Mouse (Mus musculus) cortical plate, adult 2 months (tissue): ENCODE measurements at regions not wholly inside any gene's neighbourhood (a gene's known extent, or its start where the extent isn't known, plus 50 kb on each side); places are given as distances from the start of the nearest gene placed in this dataset.

ENCODE experiments used
- H3K27ac ChIP-seq: fragments of 200-500 bp; 2 replicates; pipeline ENCODE4 v1.5.1; 2012; ENCODE audit warnings: low read length, control low read depth, inconsistent platforms; ENCODE audit not compliant: insufficient read depth
- H3K4me1 ChIP-seq: fragments of 200-500 bp; 2 replicates; pipeline ENCODE4 v1.6.1; 2011; ENCODE audit warnings: low read length; ENCODE audit not compliant: control insufficient read depth, insufficient read depth
- H3K4me3 ChIP-seq: fragments of 200-500 bp; 2 replicates; pipeline ENCODE4 v1.5.1; 2011; ENCODE audit warnings: mild to moderate bottlenecking, low read length, control low read depth; ENCODE audit not compliant: insufficient read depth
- CTCF ChIP-seq: fragments of 200-500 bp; IDR thresholded peaks from 2 replicates; pipeline ENCODE4 v1.5.1; 2011; ENCODE audit warnings: mild to moderate bottlenecking, control low read depth, low read length; ENCODE audit not compliant: insufficient read depth; ENCODE audit errors: extremely low read depth
- POLR2A ChIP-seq: fragments of 200-500 bp; IDR thresholded peaks from 2 replicates; pipeline ENCODE4 v1.6.1; 2011; ENCODE audit warnings: mild to moderate bottlenecking, low read length, control low read depth; ENCODE audit not compliant: insufficient read depth; ENCODE audit errors: extremely low read depth

GRCm38 (mm10) chr6:71012436-71012822, 56.1 kb downstream of the Foxi3 start:
- no peak for TF ChIP-seq CTCF
- TF ChIP-seq POLR2A, result no peak
- no peak overlapping the region for H3K27ac ChIP-seq
- no peaks in the 10 kb centered on the region for H3K4me1 ChIP-seq
- peak overlapping the region; percentile 24; the same call in 1 of the 2 replicates for H3K4me3 ChIP-seq

- H3K4me3 ChIP-seq, result peak overlapping the region; percentile 24
- no peak overlapping the region for H3K27ac ChIP-seq
- no peaks in the 10 kb centered on the region for H3K4me1 ChIP-seq
- TF ChIP-seq CTCF (peak; percentile 67), POLR2A (no peak)
Observed at GRCm38 (mm10) chr6:71012823-71013461, 56.6 kb downstream of the Foxi3 start.

DNA sequence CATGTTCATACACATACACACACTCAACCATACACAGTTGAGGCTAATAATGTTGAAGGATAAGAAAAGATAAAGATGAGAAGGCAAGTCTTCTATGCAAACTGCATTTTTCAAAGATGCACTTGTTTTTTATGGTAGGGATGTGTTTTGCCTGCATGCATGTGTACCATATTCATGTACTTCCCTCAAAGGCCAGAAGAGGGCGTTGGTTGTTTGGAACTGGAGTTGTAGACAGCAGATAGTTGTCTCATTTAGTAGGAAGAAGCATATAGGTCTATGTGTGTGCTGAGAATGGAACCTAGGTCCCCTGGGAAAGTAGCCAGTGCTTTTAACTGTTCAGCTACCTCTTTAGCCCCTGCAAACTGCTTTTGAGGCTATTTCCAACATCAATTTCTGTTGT, 60.1 kb downstream of the Foxi3 start:
- Histone ChIP-seq H3K4me1 (no peaks in the 10 kb centered on the region), H3K27ac (no peak overlapping the region), H3K4me3 (no peak overlapping the region)
- no peak for TF ChIP-seq POLR2A
- no peak for TF ChIP-seq CTCF

- H3K4me3 ChIP-seq, result no peak overlapping the region
- H3K4me1 ChIP-seq, result no peaks in the 10 kb centered on the region
- TF ChIP-seq POLR2A, result no peak
- TF ChIP-seq CTCF, result no peak
- no peak overlapping the region for H3K27ac ChIP-seq
Observed at GRCm38 (mm10) chr6:71021353-71021752, 65.0 kb downstream of the Foxi3 start.

DNA sequence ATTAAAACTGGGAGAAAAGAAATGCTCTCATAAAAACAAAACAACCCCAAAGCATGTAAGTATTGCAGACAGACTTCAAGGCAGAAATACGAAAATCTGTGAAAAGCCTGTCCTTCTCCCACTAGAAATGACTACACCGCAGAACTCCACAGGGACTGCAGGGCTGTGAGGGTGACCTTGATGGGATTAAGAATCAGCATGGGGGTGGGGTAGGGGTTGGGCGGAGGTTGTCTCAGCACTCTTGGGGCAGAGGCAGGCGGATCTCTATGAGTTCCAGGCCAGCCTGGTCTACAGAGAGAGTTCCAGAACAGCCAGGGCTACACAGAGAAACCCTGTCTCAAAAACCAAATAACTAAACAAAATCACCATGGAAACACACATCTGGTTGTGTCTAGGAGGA, 69.1 kb downstream of the Foxi3 start:
- Histone ChIP-seq H3K4me3 (no peak overlapping the region), H3K4me1 (no peaks in the 10 kb centered on the region), H3K27ac (no peak overlapping the region)
- TF ChIP-seq POLR2A (no peak), CTCF (no peak)

DNA sequence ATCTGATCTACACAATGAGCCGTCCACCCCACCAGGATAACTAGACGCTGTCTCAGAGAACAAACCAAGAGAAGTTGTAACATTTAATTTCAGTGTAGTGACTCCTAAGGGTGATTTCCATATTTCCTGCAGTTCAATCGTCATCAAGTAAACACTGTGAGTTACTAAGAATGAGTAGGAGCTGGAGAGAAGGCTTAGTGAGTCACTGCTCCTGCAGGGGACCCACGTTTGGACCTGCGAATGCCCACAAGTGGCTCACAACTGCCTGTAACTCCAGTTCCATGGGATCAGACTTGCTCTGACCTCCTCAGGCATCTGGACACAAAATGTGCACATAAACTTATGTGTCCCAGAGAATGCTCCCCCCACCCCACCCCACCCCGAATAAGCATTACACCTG, 73.3 kb downstream of the Foxi3 start:
- no peaks in the 10 kb centered on the region for H3K4me1 ChIP-seq
- no peak for TF ChIP-seq POLR2A
- no peak for TF ChIP-seq CTCF
- no peak overlapping the region for H3K4me3 ChIP-seq
- no peak overlapping the region for H3K27ac ChIP-seq

GRCm38 (mm10) chr6:71030541-71030940, 74.2 kb downstream of the Foxi3 start:
- no peaks in the 10 kb centered on the region for H3K4me1 ChIP-seq
- no peak for TF ChIP-seq POLR2A
- peak; percentile 39; the same call in 1 of the 2 replicates for TF ChIP-seq CTCF
- H3K4me3 ChIP-seq, result no peak overlapping the region

GRCm38 (mm10) chr6:71044241-71044640, 87.9 kb downstream of the Foxi3 start:
- TF ChIP-seq CTCF, result no peak
- no peak for TF ChIP-seq POLR2A
- no peak overlapping the region for H3K27ac ChIP-seq
- no peak overlapping the region for H3K4me3 ChIP-seq
- no peaks in the 10 kb centered on the region for H3K4me1 ChIP-seq

More at GRCm38 (mm10) chr6:71030541-71030940, 74.2 kb downstream of the Foxi3 start:
- no peak overlapping the region for H3K27ac ChIP-seq

DNA sequence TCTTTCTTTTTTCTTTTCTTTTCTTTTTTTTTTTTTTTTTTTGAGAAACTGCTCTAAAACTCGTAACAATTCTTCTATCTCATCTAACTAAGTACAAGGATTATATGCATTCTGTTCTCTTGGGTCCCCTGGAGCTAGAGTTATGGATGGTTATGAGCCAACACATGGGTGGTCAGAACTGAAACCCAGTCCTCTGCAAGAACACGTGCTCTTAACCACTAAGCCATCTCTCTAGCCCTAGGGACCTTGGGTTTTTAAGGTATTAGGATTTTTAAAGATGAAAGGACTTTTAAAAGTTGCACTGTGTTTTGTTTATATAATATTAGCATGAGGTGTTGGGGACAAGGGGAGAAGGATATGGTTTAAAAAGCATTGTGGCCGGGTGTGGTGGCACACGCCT, 88.9 kb downstream of the Foxi3 start:
- H3K4me3 ChIP-seq, result no peak overlapping the region
- TF ChIP-seq POLR2A (no peak), CTCF (no peak)
- H3K27ac ChIP-seq, result no peak overlapping the region
- H3K4me1 ChIP-seq, result no peaks in the 10 kb centered on the region

DNA sequence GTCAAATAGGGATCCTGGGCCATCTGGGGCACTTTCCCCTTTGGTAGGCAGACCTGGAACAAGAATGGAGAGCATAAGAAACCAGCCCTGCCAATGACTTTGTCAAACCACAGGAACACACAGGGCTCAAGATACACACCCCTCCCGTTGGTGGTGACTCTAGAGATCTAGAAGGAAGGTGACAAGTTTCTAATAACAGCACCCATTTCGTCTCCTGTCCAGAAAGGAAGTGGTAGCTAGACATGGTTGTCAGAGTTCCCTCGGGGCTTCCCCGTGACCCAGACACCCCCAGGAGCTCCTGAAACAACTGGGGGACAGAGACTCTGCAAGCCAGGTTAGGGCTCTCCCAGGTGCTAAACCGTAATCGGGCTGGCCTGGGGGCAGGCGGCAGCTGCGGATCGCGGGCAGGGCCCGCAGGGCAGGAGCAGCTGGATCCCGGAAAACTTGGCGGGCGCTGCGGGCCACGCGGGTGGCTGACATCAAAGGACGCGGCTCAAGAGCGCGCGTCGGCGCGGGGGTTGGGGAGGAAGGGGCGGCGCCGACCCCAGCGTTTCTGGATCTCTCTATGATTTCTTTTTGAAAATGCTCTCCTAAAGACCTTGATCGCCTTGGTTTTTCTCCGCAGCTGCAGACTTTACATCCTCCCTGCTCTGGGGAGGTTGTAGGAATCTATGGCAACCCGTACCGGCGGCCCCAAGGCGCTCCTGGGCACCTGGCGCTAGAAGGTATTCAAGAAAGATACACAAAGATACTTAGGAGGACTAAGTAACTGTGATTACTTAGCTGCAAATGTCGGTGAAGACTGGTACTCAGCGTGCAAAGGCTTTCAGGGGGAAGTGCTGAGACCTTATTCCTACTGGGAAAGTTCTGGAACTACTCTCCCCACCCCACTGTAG, 92.1 kb downstream of the Foxi3 start:
- no peak overlapping the region; the same call in 1 of the 2 replicates for H3K4me3 ChIP-seq
- no peak overlapping the region for H3K27ac ChIP-seq
- TF ChIP-seq POLR2A, result no peak
- TF ChIP-seq CTCF, result no peak
- H3K4me1 ChIP-seq, result no peaks in the 10 kb centered on the region
